Mouse (Mus musculus) MEL (cell line): Measurements from ENCODE around the gene Iscu.

ENCODE experiments used
- CTCF ChIP-seq, 3 experiments: IDR thresholded peaks in 2 of 3; conservative IDR thresholded peaks in 1 of 3; 2 replicates each; pipeline ENCODE4 v1.5.1; 2011 to 2012; ENCODE audit warnings: low read length in 3 of 3, low read depth in 2 of 3, mild to moderate bottlenecking in 2 of 3, improper control_type of control experiment in 1 of 3, inconsistent platforms in 1 of 3, mixed read lengths in 1 of 3, moderate library complexity in 1 of 3; ENCODE audit not compliant: control insufficient read depth in 1 of 3, insufficient read depth in 1 of 3, poor library complexity in 1 of 3, severe bottlenecking in 1 of 3
- EP300 ChIP-seq, 2 experiments: IDR thresholded peaks; 2 replicates each; pipeline ENCODE4 v1.6.1; 2011; ENCODE audit warnings: improper control_type of control experiment in 2 of 2, low read length in 2 of 2, low read depth in 1 of 2, mild to moderate bottlenecking in 1 of 2
- MAFK ChIP-seq: IDR thresholded peaks from 2 replicates; pipeline ENCODE4 v1.6.1; 2011; ENCODE audit warnings: low read depth, mild to moderate bottlenecking, low read length, improper control_type of control experiment, borderline replicate concordance
- MAZ ChIP-seq: IDR thresholded peaks from 2 replicates; pipeline ENCODE4 v1.6.1; 2012; ENCODE audit warnings: low read depth, mild to moderate bottlenecking, inconsistent platforms, low read length, improper control_type of control experiment
- MXI1 ChIP-seq: IDR thresholded peaks from 2 replicates; pipeline ENCODE4 v1.6.1; 2011; ENCODE audit warnings: mild to moderate bottlenecking, low read depth, low read length, improper control_type of control experiment
- POLR2A ChIP-seq, 2 experiments: IDR thresholded peaks; 2 replicates each; pipeline ENCODE4 v1.6.1; 2011 to 2012; ENCODE audit warnings: low read length in 2 of 2, mild to moderate bottlenecking in 2 of 2, control low read depth in 1 of 2, improper control_type of control experiment in 1 of 2, low read depth in 1 of 2, moderate library complexity in 1 of 2; ENCODE audit not compliant: control insufficient read depth in 1 of 2, insufficient read depth in 1 of 2, poor library complexity in 1 of 2
- POLR2AphosphoS5 ChIP-seq: IDR thresholded peaks from 2 replicates; pipeline ENCODE4 v1.6.1; 2012; ENCODE audit warnings: low read depth, borderline replicate concordance, mild to moderate bottlenecking, inconsistent platforms, low read length, moderate library complexity, mixed read lengths
- TAL1 ChIP-seq: IDR thresholded peaks from 2 replicates; pipeline ENCODE4 v1.6.1; 2012; ENCODE audit warnings: mild to moderate bottlenecking, inconsistent platforms, low read length, moderate library complexity, mixed read lengths
- ZC3H11A ChIP-seq: IDR thresholded peaks from 2 replicates; pipeline ENCODE4 v1.6.1; 2012; ENCODE audit warnings: low read depth, mild to moderate bottlenecking, inconsistent platforms, low read length, improper control_type of control experiment

DNA sequence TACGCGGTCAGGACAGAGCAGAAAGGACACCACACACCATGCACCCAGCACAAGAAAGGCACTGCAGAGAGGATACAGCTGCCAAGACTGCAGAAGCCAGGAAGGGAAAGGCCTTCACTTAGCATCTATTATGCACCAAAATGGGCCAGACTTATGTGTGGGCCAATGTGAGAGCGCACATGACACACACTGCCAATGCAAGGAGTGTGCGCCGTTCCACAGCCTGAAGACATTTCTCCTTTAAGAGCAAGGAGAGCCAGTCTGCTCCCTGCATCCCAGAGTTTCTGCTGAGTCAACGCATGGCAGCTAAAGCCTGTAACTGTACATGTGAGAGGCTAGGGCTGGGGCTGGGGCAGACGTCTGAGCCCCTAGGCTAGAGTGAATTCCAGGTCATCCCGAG, 3.7 kb upstream of the Iscu start:
- no peak for TF ChIP-seq MXI1
- no peak for TF ChIP-seq EP300 (IDR thresholded peaks at IDR 0.05; ENCODE audit: low read depth in 1 of 2, low read length in 2 of 2)
- TF ChIP-seq POLR2A (IDR thresholded peaks at IDR 0.05; ENCODE audit: control insufficient read depth in 1 of 2, insufficient read depth in 1 of 2, low read depth in 1 of 2, low read length in 2 of 2, poor library complexity in 1 of 2) = no peak
- TF ChIP-seq CTCF (IDR thresholded peaks at IDR 0.05 in 2 of 3, conservative IDR thresholded peaks at IDR 0.05 in 1 of 3; ENCODE audit: control insufficient read depth in 1 of 3, insufficient read depth in 1 of 3, low read depth in 2 of 3, low read length in 3 of 3, poor library complexity in 1 of 3, severe bottlenecking in 1 of 3) = no peak
- no peak for TF ChIP-seq POLR2AphosphoS5
- no peak for TF ChIP-seq ZC3H11A
- TF ChIP-seq MAZ = no peak
- no peak for TF ChIP-seq TAL1
- no peak for TF ChIP-seq MAFK
